Mouse (Mus musculus) gastrocnemius, postnatal 36 days (tissue): ENCODE measurements around the gene Tnn. TPM values are rescaled to one million over a fixed set of nuclear protein-coding genes. Genes with fewer than 3 reads are reported as not detected.

ENCODE experiments used
- DNase-seq, 2 experiments: peaks; one replicate each; pipeline ENCODE4 v3.0.0; 2022
- intact Hi-C: fragments of 180-260 bp; cut with DNase I; formaldehyde crosslinking; loops from one replicate; pipeline ENCODE4 v1.15.1; 2025
- long read RNA-seq, 2 experiments: library from polyadenylated mRNA; stranded (forward); transcript quantifications; one replicate each; pipeline ENCODE4 v2.0.0; 2021
- total RNA-seq, 2 experiments: library from RNA; stranded (reverse); gene quantifications; 2 replicates each; pipeline ENCODE4 v1.2.3; 2021

The Tnn gene
- total RNA-seq: not detected
- long read RNA-seq, experiment 1: 0 reads
- long read RNA-seq, experiment 2: 0 reads

- intact Hi-C loops: no loop called here
These were observed at the start of gene Tnn for GRCm38 (mm10) chr1:160153480-160153879. Gene Tnn (minus strand): TSS chr1:160153580.

DNA sequence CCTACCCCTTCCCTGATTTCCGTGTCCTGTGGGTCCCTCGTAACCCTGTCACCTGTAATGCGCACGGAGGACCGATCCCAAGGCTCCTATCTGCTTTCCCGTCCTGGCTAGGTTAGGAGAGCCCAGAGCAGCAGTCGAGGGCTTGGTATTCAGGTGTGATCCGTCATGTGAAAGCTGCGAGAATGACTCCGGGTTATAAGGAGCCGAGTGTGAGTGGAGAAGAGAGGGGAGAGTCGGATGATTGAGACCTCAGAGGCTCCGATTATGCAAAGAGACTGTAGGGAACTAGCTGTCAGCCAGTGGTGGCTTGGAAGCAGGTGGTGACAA lies 41.9 kb upstream of the Tnn start:
- intact Hi-C loops: loop anchor here (1.0 kb wide), 1 partner anchor 17 kb away; the partner anchor contains the start of gene Cacybp
- no peak for DNase-seq

More at GRCm38 (mm10) chr1:160153480-160153879, at the start of gene Tnn:
- no peak for DNase-seq

- intact Hi-C loops: loop anchor here (1.0 kb wide), 1 partner anchor 18 kb away; the partner anchor contains the start of gene Cacybp
These were observed 41.4 kb upstream of the Tnn start, which contains the start of gene Mrps14 for GRCm38 (mm10) chr1:160194529-160195336. Gene Mrps14 (plus strand): TSS chr1:160195215.

GRCm38 (mm10) chr1:160184506-160184905 lies 31.1 kb upstream of the Tnn start:
- no peak for DNase-seq
- intact Hi-C loops: no loop called here

More at GRCm38 (mm10) chr1:160194529-160195336, 41.4 kb upstream of the Tnn start, which contains the start of gene Mrps14:
- DNase-seq: peak; percentile 96 to 98

DNA sequence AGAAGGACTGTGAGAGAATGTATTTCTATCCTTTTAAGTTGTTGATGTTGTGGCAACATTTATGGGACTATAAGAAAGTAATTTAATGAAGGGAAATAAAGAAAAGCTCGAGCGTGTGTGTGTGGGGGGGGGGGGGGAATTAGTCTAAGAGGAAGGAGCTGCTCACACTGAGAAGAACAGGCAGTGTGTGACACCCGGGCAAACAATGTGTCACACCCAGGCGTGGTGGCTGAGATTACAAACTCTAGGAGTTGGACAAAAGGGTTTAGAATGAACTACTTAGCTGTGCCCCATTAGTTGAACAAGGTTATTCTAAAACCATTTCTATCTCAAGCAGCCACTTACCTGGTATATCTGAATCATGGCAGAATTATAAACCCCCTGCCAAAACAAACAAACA lies 27.8 kb upstream of the Tnn start:
- intact Hi-C loops: no loop called here
- DNase-seq: no peak

- intact Hi-C loops: loop anchor here (1.0 kb wide), 1 partner anchor 46 kb away; no protein-coding TSS in a partner anchor
- no peak for DNase-seq
These were observed 23.5 kb upstream of the Tnn start for GRCm38 (mm10) chr1:160176903-160177302.

DNA sequence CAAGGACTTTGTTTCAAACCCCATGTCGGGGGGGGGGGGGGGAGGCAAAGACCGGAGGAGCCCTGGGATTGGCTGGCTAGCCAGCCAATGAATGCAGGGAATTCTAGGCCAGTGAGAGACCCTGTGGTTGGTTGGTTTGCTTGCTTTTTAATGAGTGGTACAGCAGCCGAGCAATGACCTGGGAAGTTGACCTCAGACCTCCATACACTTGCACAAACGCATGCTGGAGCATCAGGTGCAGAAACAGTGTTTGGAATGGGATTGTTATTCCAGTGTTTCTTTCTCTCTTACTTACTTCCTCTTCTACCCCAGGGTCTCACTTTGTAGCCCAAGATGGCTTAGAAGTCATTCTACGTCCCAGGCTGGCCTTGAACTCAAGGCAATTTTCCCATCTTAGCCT lies 13.2 kb upstream of the Tnn start:
- no peak for DNase-seq
- intact Hi-C loops: no loop called here

DNA sequence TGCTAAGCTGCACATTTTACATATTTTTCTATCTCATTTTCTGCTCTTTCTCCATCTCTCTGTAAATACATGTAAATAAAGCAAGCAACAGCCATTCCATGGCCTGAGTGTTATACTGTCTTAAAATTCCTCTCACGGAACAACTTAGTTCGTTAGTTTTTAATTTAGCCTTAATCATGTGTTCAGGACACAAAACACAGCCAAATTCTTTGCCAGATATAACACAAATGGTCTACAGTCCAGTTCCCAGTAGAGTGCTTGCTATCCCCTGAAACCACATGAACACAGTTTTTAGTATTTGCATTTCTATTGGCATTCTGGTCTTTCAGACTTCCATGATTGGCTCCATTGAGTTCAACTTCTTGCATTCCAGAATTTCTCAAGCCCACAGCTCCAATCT lies 4.8 kb upstream of the Tnn start:
- DNase-seq: no peak
- intact Hi-C loops: no loop called here

DNA sequence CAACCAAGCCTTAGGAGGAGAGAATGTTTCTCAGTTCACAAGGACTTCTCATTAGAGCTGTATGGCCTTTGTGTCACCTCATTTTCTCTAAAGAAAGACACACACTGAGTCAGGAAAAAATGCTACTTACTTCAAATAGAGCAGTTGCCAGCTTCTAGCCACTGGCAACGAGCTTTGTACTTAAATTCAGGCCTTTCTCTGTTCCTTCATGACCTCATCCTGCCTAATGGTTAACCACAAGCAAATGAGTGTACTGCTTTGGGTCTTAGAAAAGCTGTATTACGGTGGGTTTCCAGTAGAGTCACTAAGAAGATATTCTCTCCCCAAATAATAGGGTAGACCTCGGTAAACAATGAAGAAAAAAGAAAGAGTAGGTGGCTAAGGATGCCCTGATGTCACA lies 2.7 kb downstream of the Tnn start:
- intact Hi-C loops: no loop called here
- no peak for DNase-seq

GRCm38 (mm10) chr1:160149291-160149906 lies 4.0 kb downstream of the Tnn start:
- no peak for DNase-seq
- intact Hi-C loops: no loop called here

- intact Hi-C loops: no loop called here
- no peak for DNase-seq
These were observed 6.1 kb downstream of the Tnn start for GRCm38 (mm10) chr1:160147274-160147673.

- intact Hi-C loops: no loop called here
- no peak for DNase-seq
These were observed 7.8 kb downstream of the Tnn start for GRCm38 (mm10) chr1:160145606-160146005.

GRCm38 (mm10) chr1:160144343-160144742 lies 9.0 kb downstream of the Tnn start:
- intact Hi-C loops: no loop called here
- DNase-seq: no peak

DNA sequence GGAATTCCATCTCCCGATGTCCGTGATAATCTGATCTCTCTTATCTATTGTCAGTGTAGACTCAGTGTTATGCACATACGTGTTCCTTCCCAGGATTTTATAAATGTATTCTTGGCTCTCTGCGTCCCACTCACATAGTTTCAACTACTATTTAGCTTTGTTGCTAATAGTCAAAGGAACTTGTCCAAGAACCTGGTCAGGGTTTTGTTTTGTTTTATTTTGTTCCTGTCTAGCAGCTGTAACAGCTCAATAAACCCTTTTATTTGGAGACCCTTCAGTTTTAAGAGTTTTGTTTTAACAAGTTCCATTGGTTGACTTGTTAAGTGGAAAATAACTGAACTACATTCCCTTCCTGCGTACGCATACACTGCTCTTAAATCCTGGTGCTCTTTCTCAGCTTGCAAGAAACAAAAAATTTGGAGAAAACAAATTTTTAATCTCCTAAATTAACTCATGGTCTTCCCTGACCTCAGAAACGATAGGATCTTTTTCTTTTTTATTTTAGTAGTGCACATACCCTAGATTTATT lies 17.0 kb downstream of the Tnn start:
- intact Hi-C loops: no loop called here
- no peak for DNase-seq

GRCm38 (mm10) chr1:160133464-160134079 lies 19.8 kb downstream of the Tnn start:
- DNase-seq: no peak
- intact Hi-C loops: no loop called here

GRCm38 (mm10) chr1:160123957-160124356 lies 29.4 kb downstream of the Tnn start:
- DNase-seq: no peak
- intact Hi-C loops: no loop called here

GRCm38 (mm10) chr1:160108604-160109003 lies 44.8 kb downstream of the Tnn start:
- no peak for DNase-seq
- intact Hi-C loops: no loop called here

GRCm38 (mm10) chr1:160105426-160105825 lies 48.0 kb downstream of the Tnn start:
- no peak for DNase-seq
- intact Hi-C loops: no loop called here

GRCm38 (mm10) chr1:160100996-160101395 lies 52.4 kb downstream of the Tnn start:
- no peak for DNase-seq

GRCm38 (mm10) chr1:160099659-160100302 lies 53.6 kb downstream of the Tnn start:
- intact Hi-C loops: no loop called here
- no peak for DNase-seq

More at GRCm38 (mm10) chr1:160100996-160101395, 52.4 kb downstream of the Tnn start:
- intact Hi-C loops: no loop called here
